Mouse (Mus musculus) lung, postnatal 10 days (tissue): ENCODE results near the gene Mfsd6l.

ENCODE experiments used
- DNase-seq: peaks from one replicate; pipeline ENCODE4 v3.0.0; 2021

Gene Mfsd6l

GRCm38 (mm10) chr11:68559546-68559945 is 3.6 kb downstream of the Mfsd6l start:
- DNase-seq = no peak

- DNase-seq = no peak
These were observed 6.3 kb downstream of the Mfsd6l start for GRCm38 (mm10) chr11:68561957-68562950.

GRCm38 (mm10) chr11:68564356-68565031 is 8.5 kb downstream of the Mfsd6l start:
- DNase-seq = no peak

- DNase-seq = no peak
These were observed 9.0 kb downstream of the Mfsd6l start for GRCm38 (mm10) chr11:68565032-68565429.

GRCm38 (mm10) chr11:68566447-68567059 is 10.6 kb downstream of the Mfsd6l start:
- DNase-seq = peak; percentile 89

GRCm38 (mm10) chr11:68570861-68571260 is 14.9 kb downstream of the Mfsd6l start:
- DNase-seq = no peak

GRCm38 (mm10) chr11:68577076-68577475 is 21.1 kb downstream of the Mfsd6l start:
- DNase-seq = no peak

- DNase-seq = peak; percentile 77
These were observed 23.5 kb downstream of the Mfsd6l start for GRCm38 (mm10) chr11:68579462-68579881.

- no peak for DNase-seq
These were observed 24.6 kb downstream of the Mfsd6l start for GRCm38 (mm10) chr11:68580566-68580965.

- peak; percentile 48 for DNase-seq
These were observed 27.2 kb downstream of the Mfsd6l start for GRCm38 (mm10) chr11:68583225-68583624.

- DNase-seq = no peak
These were observed 28.0 kb downstream of the Mfsd6l start for GRCm38 (mm10) chr11:68583906-68584480.

- DNase-seq = peak; percentile 34
These were observed 29.9 kb downstream of the Mfsd6l start for GRCm38 (mm10) chr11:68585890-68586289.

GRCm38 (mm10) chr11:68586721-68587120 is 30.7 kb downstream of the Mfsd6l start, which contains the start of gene Ccdc42:
Gene Ccdc42 (plus strand): TSS chr11:68587021.
- DNase-seq = no peak

GRCm38 (mm10) chr11:68589055-68589809 is 33.2 kb downstream of the Mfsd6l start:
- DNase-seq = peak; percentile 90

- DNase-seq = no peak
These were observed 35.7 kb downstream of the Mfsd6l start for GRCm38 (mm10) chr11:68591708-68592107.

GRCm38 (mm10) chr11:68593247-68593646 is 37.3 kb downstream of the Mfsd6l start:
- no peak for DNase-seq

- no peak for DNase-seq
These were observed 41.9 kb downstream of the Mfsd6l start for GRCm38 (mm10) chr11:68597912-68598311.

GRCm38 (mm10) chr11:68600551-68601021 is 44.6 kb downstream of the Mfsd6l start:
- DNase-seq = peak; percentile 84

- peak; percentile 64 for DNase-seq
These were observed 45.6 kb downstream of the Mfsd6l start for GRCm38 (mm10) chr11:68601486-68601991.

GRCm38 (mm10) chr11:68602200-68602931 is 46.4 kb downstream of the Mfsd6l start:
- peak; percentile 79 for DNase-seq

- DNase-seq = no peak
These were observed 51.1 kb downstream of the Mfsd6l start for GRCm38 (mm10) chr11:68607046-68607445.
